Mouse (Mus musculus) lung, postnatal 14 days (tissue): Measurements from ENCODE around the gene Smpdl3b.

ENCODE experiments used
- DNase-seq: peaks from one replicate; pipeline ENCODE4 v3.0.0; 2021

Smpdl3b gene

GRCm38 (mm10) chr4:132733071-132733770 is 23.8 kb downstream of the Smpdl3b start:
- no peak for DNase-seq

GRCm38 (mm10) chr4:132732148-132732684 is 24.8 kb downstream of the Smpdl3b start, which contains the start of gene Xkr8:
Gene Xkr8 (minus strand): TSS chr4:132732546.
- peak; percentile 93 for DNase-seq

- DNase-seq: no peak
These were observed 25.4 kb downstream of the Smpdl3b start for GRCm38 (mm10) chr4:132731616-132732015.

- DNase-seq: no peak
These were observed 28.8 kb downstream of the Smpdl3b start for GRCm38 (mm10) chr4:132728233-132728632.

GRCm38 (mm10) chr4:132718251-132718650 is 38.8 kb downstream of the Smpdl3b start:
- no peak for DNase-seq

GRCm38 (mm10) chr4:132713181-132713580 is 43.9 kb downstream of the Smpdl3b start:
- no peak for DNase-seq

- DNase-seq: no peak
These were observed 50.2 kb downstream of the Smpdl3b start for GRCm38 (mm10) chr4:132706885-132707284.

GRCm38 (mm10) chr4:132702076-132702475 is 55.0 kb downstream of the Smpdl3b start:
- peak; percentile 7 for DNase-seq

GRCm38 (mm10) chr4:132693366-132693765 is 63.7 kb downstream of the Smpdl3b start:
- DNase-seq: no peak

GRCm38 (mm10) chr4:132689634-132690033 is 67.4 kb downstream of the Smpdl3b start:
- no peak for DNase-seq
